Mouse (Mus musculus) kidney, postnatal 14 days (tissue): ENCODE data around the gene Krtap13-1.
"Not testable (repeated sequence)": the region's sequence is repeated elsewhere in the genome, so short reads cannot be mapped to it uniquely, and the experiment has no call there.

Source experiments
- DNase-seq: peaks from one replicate; pipeline ENCODE4 v3.0.0; 2022; ENCODE audit warnings: mixed read lengths

The Krtap13-1 gene

DNA sequence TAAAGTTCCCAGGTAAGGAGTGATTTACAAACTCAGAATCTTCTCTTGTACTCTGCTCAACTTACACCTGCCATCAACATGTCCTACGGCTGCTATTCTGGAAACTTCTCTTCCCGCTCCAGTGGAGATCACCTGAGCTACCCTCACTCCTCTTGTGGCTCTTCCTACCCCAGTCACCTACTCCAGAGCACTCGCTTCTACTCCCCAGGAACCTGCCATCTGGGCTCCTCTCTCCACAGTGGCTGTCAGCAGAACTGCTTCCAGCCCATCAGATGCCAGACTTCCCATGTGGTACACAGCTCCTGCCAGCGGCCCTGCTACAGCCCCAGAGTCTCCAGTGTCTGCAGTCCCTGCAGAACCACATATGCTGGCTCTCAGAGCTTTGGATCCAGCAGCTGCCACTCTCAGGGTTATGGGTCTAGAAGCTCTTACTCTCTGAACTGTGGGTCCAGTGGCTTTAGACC lies at the start of gene Krtap13-1:
TSS of gene Krtap13-1 (plus strand) at position 51 of the 464 bp plus-strand sequence.
- DNase-seq, result no peak

DNA sequence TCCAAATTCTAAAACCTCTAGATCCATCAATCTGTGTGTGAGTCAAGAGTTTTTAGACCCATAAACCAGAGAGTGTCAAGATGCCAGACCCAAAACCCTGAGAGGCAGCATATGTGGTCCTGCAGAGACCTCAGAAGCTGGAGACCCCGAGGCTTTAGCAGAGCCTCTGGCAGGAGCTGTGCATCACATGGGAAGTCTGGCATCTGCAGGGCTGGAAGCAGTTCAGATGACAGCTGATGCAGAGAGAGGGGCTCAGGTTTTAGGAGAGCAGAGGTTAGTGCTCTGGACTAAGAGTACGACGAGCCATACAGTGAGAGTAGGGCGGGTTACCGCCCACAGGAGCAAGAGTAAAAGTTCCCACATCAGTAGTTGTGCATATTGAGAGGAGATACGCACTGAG lies 49.6 kb upstream of the Krtap13-1 start:
- no peak for DNase-seq

DNA sequence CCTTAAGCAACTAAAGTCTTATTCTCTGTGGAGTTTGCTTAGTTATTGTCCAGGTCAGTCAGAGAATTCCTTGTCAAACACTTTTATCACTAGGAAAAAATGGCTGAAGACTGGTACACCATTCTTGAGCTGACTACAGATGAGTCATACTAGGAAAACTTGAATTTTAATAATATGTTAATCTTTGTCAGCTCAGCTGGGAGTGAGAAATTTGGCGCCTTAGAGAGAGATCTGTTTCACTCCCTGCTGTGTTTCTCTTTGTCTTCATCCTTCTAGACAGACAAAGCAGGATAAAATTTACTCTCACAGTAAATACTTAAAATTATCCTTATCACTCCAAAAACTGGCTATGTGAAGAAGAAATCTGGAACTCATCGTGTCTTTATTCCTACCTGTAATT lies 47.4 kb upstream of the Krtap13-1 start:
- no peak for DNase-seq

DNA sequence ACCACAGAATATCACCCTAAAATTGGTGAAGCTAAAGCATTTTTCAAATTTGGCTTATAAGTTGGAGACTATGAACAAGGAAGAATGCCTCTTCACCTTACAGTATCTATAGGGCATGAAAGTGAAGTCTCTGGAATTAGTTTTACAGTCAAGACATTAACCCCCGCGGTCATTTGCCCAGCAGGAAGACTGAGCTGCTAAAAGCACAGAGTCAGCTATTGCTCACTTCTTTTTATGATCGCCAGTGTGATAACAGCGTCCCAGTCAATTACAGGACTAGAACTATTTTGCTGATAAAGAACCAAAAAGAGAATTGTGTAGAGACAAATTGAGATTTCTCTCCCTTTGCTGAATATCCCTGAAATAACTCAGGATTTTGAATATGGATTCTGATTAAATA lies 32.4 kb upstream of the Krtap13-1 start:
- no peak for DNase-seq

DNA sequence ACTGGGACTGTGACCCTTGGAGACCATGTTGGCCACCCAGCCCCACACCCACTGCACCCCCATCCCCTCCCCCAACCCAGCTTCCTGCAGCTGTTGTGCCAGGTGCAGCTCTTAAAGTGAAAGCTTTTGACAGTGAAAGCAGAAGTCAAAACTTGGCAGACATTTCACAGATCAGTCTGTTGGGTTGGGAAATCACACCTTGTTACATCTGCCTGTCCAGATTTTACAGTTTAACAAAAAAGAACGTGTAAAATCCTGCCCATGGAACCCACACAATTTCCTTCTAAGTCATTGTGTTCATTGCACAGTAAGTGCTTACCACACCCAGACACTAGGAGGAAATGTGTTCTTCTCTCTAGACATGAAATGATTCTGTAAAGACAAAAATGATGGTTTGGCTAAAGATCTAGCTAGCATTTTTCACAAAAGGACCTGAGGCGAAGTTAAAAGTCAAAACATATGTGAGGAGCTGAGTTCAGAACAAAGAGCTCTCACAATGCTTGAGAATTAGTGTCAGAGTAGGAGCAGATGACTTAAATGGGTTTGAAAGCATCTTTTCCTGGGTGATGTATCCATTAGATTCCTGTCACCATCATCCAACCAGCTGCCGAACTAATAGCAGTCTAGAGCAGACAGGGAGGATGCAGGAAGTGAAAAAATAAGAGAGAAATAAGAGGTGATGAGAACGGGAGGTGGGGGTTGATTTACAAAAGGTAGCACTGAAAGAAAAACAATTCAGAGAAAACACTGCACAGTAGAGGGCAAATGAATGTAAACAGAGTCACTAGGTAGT lies 27.4 kb upstream of the Krtap13-1 start:
- no peak for DNase-seq

DNA sequence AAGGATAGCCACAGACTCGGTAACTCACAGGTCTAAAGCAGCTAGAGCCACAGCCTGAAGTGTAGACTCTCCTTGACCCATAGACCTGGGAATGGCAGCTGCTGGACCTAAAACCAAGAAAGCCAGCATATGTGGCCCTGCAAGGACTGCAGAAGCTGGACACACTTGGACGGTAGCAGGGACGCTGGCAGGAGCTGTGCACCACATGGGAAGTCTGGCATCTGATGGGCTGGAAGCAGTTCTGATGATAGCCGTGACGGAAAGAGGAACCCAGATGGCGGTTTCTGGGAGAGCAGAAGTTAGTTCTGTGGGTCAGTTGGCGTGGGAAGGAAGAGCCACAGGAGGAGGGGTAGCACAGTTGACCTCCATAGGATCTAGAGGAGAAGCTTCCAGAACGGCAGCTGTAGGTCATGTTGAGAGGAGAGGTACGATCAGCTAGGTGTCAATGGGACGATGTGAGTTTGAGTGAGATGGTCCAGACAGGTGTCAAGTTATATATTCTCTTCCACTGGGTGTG lies 21.1 kb upstream of the Krtap13-1 start, which contains the start of gene 2310061N02Rik:
TSS of gene 2310061N02Rik (minus strand) at position 467 of the 517 bp plus-strand sequence.
- DNase-seq, result no peak

DNA sequence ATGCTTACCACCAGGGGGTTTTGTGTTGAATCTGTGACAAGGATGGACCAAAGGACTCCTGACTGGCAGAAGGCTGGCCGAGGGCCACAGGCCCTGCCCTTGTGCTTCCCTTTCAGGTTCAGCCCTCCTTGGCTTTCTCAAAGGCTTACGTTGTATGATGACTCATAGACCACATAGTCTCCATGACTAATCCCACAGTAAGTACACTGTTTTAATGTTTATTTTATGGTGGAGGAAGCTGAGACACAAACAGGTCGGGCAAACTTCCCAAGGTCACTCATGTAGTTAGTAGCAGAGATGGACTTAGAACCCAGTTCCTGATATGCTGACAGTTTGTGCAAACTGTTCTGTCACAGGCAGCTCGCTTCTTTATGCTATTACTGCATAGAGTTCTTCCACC lies 17.9 kb upstream of the Krtap13-1 start:
- no peak for DNase-seq

DNA sequence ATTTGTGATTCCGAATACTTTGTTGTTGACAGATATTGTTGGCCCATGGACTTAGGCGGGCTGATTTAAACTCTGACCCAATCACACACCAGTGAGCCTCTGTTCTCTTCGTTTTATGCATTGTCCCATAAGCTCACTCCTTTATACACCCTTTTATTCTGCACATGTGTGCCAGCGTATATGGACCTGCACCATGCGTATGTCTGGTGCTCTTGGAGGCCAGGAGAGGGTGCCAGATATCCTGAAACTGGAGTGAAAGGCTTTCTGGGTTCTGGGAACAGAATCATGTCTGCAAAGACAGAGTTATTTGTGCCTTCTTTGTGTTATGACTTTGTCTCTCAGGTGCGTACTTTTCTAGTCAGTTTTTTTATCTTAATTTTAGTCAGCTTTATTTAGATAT lies 17.4 kb upstream of the Krtap13-1 start:
- DNase-seq, result no peak

DNA sequence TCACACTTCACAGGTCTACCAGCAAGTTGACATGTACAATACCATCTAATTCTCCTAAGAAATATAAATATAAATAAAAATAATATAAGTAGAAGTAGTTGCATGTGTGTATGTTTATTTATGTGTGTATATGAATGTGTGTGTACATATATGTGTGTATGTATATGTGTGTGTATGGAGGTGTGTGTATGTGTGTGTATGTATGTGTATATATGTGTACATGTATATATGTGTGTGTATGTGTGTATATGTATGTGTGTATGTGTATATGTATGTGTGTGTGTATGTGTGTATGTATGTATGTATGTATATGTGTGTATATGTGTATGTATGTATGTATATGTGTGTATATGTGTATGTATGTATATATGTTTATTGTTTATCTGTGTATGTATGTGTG lies 12.1 kb upstream of the Krtap13-1 start:
- no peak for DNase-seq

DNA sequence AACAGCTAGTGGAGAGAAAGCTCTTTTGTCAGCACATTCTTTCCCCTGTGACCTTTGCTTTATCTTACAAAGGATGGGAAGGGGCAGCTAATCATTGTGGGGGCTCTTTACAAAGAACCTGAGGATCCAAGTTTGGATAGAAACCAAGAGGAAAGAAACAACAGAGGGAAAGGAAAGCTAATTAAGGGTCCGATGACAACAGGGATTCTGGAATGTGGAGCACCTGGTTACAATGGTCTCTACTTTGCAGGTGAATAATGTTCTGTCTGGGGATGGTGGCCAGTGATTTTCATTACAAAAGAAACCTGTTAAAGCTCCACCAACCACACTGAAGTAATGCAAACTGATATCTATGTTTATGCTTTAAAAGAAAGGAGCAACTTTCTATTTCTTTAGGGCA lies 8.6 kb upstream of the Krtap13-1 start:
- DNase-seq, result no peak

DNA sequence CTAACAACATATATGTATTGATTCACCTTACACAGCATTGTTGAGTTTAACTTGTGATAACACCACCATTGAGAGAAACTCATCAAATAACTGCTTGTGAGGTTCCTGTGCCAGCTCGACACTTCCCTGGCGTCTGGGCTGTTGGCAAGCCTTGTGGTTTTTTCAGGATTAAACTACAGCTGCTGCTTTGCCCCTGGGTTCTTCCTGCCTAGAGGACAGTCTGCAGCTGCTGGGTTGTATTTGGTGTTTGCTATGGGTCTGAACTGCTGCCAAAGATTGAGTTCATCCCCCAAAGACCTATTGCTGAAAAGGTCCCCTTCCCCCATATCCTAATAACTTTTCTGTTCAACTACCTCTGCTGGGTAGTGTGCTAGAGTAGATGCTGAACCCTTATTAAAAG lies 6.7 kb downstream of the Krtap13-1 start:
- DNase-seq, result no peak

DNA sequence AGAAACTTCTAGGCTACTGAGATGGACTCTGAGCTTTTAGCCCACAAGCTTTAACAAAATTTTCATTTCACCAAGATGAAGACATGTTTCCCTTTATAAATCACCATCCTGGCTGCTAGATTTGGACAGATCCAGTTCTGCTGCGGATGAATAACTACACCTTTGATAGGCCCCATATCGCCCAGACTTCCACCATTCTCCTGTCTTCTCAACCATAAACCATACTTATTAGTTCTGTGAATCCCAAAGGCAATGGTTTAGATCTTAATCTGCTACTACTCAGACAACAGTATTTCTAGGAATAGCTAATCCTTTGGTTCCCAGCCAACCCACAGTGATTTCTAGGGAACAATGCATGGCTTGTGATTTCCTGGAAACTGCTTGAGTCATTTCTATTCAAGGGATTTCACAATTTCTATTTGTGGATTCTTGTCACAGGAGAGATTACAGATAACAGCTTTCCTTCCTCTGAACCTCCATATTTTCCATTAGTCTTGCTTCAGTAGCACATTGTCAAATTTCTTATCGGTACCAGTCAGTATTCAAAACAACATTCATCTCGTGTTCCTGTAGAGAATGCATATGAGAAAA lies 16.2 kb downstream of the Krtap13-1 start:
- no peak for DNase-seq

DNA sequence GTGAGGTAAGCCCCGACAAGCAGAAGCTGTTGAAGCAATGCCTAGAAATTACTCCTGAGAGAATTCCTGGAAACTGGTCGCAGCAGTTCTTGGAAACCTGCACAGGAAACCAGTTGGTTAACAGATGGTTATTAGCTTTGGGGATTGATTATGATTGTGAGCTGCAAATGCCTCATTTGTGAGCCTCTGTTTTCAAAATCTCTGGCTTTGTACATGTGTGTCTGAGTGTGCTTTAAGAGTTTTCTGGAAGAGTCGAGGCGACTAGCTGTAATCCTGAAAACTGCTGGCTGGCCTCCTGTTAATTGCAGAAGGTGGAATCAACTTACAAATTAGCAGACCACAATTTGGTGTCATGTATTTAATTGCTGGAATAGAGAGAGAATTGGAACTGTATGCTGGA lies 19.3 kb downstream of the Krtap13-1 start:
- DNase-seq, result no peak

DNA sequence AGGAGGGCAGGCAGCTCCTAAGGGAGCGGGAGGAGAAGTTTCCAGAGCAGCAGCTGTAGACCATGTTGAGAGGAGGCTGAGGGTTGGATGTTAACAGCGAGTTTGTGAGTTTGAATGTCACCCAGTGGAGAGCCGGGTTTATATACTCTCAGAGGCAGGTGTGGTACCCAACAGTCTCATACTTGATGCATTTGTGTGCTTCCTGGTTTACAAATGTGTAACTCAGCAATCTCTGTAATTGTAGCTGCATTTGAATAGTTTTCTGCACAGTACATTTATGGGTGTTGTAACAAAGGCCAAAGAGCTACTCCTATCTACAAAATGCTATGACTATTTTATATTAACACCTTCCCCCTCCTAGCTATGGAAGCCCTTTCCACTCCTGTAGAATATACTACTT lies 22.9 kb downstream of the Krtap13-1 start, which contains the start of gene Krtap13:
TSS of gene Krtap13 (minus strand) at position 101 of the 400 bp plus-strand sequence.
- DNase-seq, result not testable (repeated sequence)

DNA sequence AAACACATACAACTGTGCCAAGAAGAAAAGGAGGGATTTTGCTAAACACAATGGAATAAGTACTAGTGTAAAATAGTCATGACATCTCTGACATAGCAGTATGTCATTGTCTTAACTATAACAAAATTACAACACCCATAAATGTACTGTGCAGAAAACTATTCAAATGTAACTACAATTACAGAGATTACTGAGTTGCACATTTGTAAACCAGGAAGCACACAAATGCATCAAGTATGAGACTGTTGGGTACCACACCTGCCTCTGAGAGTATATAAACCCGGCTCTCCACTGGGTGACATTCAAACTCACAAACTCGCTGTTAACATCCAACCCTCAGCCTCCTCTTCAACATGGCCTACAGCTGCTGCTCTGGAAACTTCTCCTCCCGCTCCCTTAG lies 29.9 kb downstream of the Krtap13-1 start, which contains the start of gene 2310034C09Rik:
TSS of gene 2310034C09Rik (plus strand) at position 301 of the 400 bp plus-strand sequence.
- DNase-seq, result not testable (repeated sequence)

DNA sequence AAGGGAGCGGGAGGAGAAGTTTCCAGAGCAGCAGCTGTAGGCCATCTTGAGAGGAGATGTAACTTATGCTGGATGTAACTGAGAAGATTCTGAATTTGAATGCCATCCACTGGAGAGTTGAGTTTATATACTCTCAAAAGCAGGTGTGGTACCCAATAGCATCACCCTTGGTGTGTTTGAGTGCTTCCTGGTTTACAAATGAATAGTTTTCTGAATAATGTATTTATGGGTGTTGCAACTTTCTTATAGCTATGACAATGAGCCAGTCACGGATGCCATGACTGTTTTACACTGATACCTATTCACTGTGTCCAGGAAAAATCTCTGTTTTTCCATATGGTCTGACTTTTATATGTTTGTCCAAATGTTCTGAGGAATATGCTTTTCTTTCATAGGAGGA lies 45.4 kb downstream of the Krtap13-1 start, which contains the start of gene 2310057N15Rik:
TSS of gene 2310057N15Rik (minus strand) at position 101 of the 400 bp plus-strand sequence.
- no peak for DNase-seq

DNA sequence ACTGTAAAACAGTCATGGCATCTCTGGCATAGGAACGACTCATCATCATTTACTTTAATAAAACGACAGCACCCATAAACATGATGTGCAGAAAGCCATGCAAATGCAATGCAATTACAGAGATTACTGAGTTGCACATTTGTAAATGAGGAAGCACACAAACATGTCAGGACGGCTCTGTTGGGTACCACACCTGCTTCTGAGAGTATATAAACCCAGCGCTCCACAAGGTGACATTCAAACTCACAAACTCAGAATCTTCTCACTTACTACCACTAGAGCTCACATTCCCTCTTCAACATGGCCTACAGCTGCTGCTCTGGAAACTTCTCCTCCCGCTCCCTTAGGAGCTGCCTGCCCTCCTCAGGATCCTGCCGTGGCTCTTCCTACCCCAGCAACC lies 48.9 kb downstream of the Krtap13-1 start, which contains the start of gene Gm5965:
TSS of gene Gm5965 (plus strand) at position 301 of the 400 bp plus-strand sequence.
- DNase-seq, result no peak
